Mouse (Mus musculus) testis, adult 2 months (tissue): ENCODE data around the gene Cenpu.

ENCODE experiments used
- CTCF ChIP-seq: fragments of 200-500 bp; IDR thresholded peaks from 2 replicates; pipeline ENCODE4 v1.5.1; 2012; ENCODE audit warnings: low read depth, mild to moderate bottlenecking, inconsistent platforms, low read length, moderate library complexity; ENCODE audit not compliant: control insufficient read depth, insufficient read depth, insufficient replicate concordance
- POLR2A ChIP-seq: fragments of 200-500 bp; IDR thresholded peaks from 2 replicates; pipeline ENCODE4 v1.6.1; 2012; ENCODE audit warnings: low read depth, mild to moderate bottlenecking, inconsistent platforms, low read length, moderate library complexity; ENCODE audit not compliant: control insufficient read depth

- no peak for TF ChIP-seq CTCF
- TF ChIP-seq POLR2A, result no peak
Measured at GRCm38 (mm10) chr8:46551029-46551428, 799 bp upstream of the Cenpu start.
